Mouse (Mus musculus) ovary, adult 10 weeks (tissue): Measurements from ENCODE around the gene Gm21903. TPM values are rescaled to one million over a fixed set of nuclear protein-coding genes. Genes with fewer than 3 reads are reported as not detected.

Source experiments
- polyA plus RNA-seq: library from polyadenylated mRNA; stranded (reverse); fragments of 350-450 nt; fragmentation: Illumina TruSeq; extraction: RNeasy Lipid Tissue Mini Kit (QIAGEN cat#74804); gene quantifications from one replicate; pipeline ENCODE4 v1.2.3, GENCODE M21; 2014

Gm21903 gene
- not detected for polyA plus RNA-seq

DNA sequence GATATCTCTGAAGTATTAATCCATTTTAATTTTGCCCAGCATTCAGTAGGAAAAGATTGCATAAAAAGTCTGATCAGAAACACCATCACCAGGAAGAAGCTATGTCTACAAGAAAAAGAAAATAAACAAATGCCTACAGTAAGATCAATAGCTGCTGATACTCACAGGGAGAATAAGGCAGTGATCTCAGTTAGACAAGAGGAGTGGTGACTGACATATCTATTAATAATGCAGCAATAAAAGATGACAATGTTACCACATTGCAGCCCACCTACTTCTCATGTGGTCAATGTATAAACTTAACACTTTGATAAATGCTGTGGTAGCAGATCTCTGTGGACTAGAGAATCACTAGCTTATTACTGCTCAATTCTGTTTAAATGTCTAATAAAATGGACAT lies at the start of gene Gm21903:
TSS of gene Gm21903 (minus strand) at position 101 of the 400 bp plus-strand sequence.

DNA sequence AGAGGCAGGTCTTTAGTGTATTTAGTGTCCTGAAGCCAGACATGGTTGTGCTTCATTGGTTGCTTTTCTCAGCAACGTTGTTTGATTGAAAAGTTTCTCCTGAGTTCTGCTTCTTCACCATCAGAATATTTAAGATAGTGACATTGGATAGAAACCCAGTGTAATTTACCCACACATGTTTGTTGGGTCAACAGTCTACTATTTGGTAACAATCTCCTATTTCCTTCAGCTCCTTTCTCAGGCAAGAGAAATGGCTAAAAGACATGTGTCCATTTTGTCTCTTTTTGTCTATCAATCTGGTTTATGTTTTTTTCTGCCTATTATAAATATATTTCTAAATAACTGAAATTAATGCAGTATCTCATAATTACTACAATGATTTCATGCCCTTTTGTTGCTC lies 33.8 kb upstream of the Gm21903 start, which contains the start of gene Esp23:
TSS of gene Esp23 (minus strand) at position 101 of the 400 bp plus-strand sequence.

DNA sequence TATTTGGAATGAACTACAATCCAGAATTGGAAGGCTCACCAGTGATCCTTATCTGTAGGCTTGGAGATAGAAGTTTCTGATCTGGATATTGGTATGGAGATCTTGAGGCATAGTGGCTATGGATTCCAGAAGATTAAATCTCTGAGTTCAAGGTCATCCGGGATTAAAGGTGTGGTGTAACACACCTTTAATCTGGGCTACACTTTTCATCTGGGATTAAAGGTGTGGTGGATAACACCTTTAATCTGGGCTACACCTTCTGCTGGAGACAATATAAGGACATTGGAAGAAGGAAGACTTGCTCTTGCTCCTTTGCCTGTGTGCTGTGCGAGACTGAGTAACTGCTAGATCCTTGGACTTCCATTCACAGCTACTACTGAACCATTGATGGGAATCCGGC lies 6.7 kb downstream of the Gm21903 start, which contains the start of gene Esp24:
TSS of gene Esp24 (plus strand) at position 301 of the 400 bp plus-strand sequence.

Other genes with a start within 250 kb of the Gm21903 start
- gene Esp24, start 6.6 kb downstream of the Gm21903 start, polyA plus RNA-seq, result not detected
- gene Esp23, start 33.7 kb upstream of the Gm21903 start, polyA plus RNA-seq, result not detected
- gene Esp22, start 52.0 kb upstream of the Gm21903 start, polyA plus RNA-seq, result not detected